ENCODE assay signal across 15 mouse cellular contexts in genomic region chr3:30438007-30438406, GRCm38 (mm10).
"Had no signal": no experiment of that assay in that cellular context is flagged by ENCODE, and none has a peak within 500 bp of the region (broad histone marks: within the 10 kb centered on the region; RNA-seq: fewer than 3 reads in every experiment).

No protein-coding gene starts in this region.

- H3K4me1 ChIP-seq: liver, embryonic 15.5 days; midbrain, embryonic 15.5 days; neural tube, embryonic 12.5 days; stomach, embryonic 15.5 days had no signal

- H3K4me2 ChIP-seq: liver, embryonic 11.5 days; liver, embryonic 15.5 days; midbrain, embryonic 15.5 days; neural tube, embryonic 12.5 days; stomach, embryonic 15.5 days had no signal

- H3K9me3 ChIP-seq: liver, embryonic 15.5 days; midbrain, embryonic 15.5 days; neural tube, embryonic 12.5 days; stomach, embryonic 15.5 days had no signal

- H3K27ac ChIP-seq: kidney, postnatal 0 days; liver, embryonic 15.5 days; midbrain, embryonic 15.5 days; neural tube, embryonic 12.5 days; stomach, embryonic 15.5 days had no signal

- DNase-seq: kidney, adult 8-10 months; kidney, postnatal 36 days; layer of hippocampus, adult 9-11 months; layer of hippocampus, postnatal 36 days; lung, adult 2 months; lung, postnatal 36 days; spleen, adult 18-20 months; thymus, postnatal 36 days had no signal

- H3K4me3 ChIP-seq: liver, embryonic 15.5 days; midbrain, embryonic 15.5 days; neural tube, embryonic 12.5 days; stomach, embryonic 15.5 days had no signal

- H3K9ac ChIP-seq: liver, embryonic 15.5 days; midbrain, embryonic 15.5 days; neural tube, embryonic 12.5 days; stomach, embryonic 15.5 days had no signal

- H3K36me3 ChIP-seq: liver, embryonic 15.5 days; midbrain, embryonic 15.5 days; neural tube, embryonic 12.5 days; stomach, embryonic 15.5 days had no signal

- H3K27me3 ChIP-seq: liver, embryonic 15.5 days; midbrain, embryonic 15.5 days; neural tube, embryonic 12.5 days; stomach, embryonic 15.5 days had no signal

- ATAC-seq: lung, postnatal 0 days; midbrain, embryonic 15.5 days had no signal
